In genomic region chr16:13460777-13461408, GRCm38 (mm10) we compare ENCODE assay signal across 17 mouse cellular contexts.
A peak's percentile ranks its signal among the peaks of the same experiment; 100 is the strongest.
DNase-seq lines count a peak whose midpoint lies in the region; ATAC-seq lines count a peak whose summit lies in the region.
"Had no signal": no experiment of that assay in that cellular context is flagged by ENCODE, and none has a peak within 500 bp of the region (broad histone marks: within the 10 kb centered on the region; RNA-seq: fewer than 3 reads in every experiment).

No protein-coding gene starts in this region.

- H3K9ac ChIP-seq in limb, embryonic 13.5 days, result no peak overlapping the region
- no peak overlapping the region for H3K9ac ChIP-seq in midbrain, embryonic 11.5 days (ENCODE audit: low read length)
- no peak overlapping the region for H3K9ac ChIP-seq in midbrain, embryonic 13.5 days (replicated peaks)
- no peak overlapping the region for H3K9ac ChIP-seq in embryonic facial prominence, embryonic 15.5 days
- H3K9ac ChIP-seq: limb, embryonic 15.5 days; neural tube, embryonic 12.5 days had no signal

- H3K4me1 ChIP-seq in limb, embryonic 13.5 days, result peaks cover 32% of the 10 kb centered on the region
- no peaks in the 10 kb centered on the region for H3K4me1 ChIP-seq in limb, embryonic 10.5 days
- peaks cover 5% of the 10 kb centered on the region; the same call in 1 of the 2 replicates for H3K4me1 ChIP-seq in midbrain, embryonic 11.5 days (ENCODE audit: control insufficient read depth, insufficient read depth, low read length)
- no peaks in the 10 kb centered on the region for H3K4me1 ChIP-seq in midbrain, embryonic 13.5 days (replicated peaks)
- peaks cover 31% of the 10 kb centered on the region for H3K4me1 ChIP-seq in embryonic facial prominence, embryonic 15.5 days
- H3K4me1 ChIP-seq: neural tube, embryonic 12.5 days had no signal

- no peaks in the 10 kb centered on the region for H3K36me3 ChIP-seq in limb, embryonic 13.5 days
- H3K36me3 ChIP-seq in limb, embryonic 10.5 days, result no peaks in the 10 kb centered on the region
- H3K36me3 ChIP-seq in midbrain, embryonic 11.5 days (ENCODE audit: control insufficient read depth, insufficient read depth, low read length), result no peaks in the 10 kb centered on the region
- no peaks in the 10 kb centered on the region for H3K36me3 ChIP-seq in midbrain, embryonic 13.5 days
- no peaks in the 10 kb centered on the region for H3K36me3 ChIP-seq in embryonic facial prominence, embryonic 15.5 days
- H3K36me3 ChIP-seq: limb, embryonic 15.5 days; neural tube, embryonic 12.5 days had no signal

- no peaks in the 10 kb centered on the region for H3K27me3 ChIP-seq in limb, embryonic 13.5 days
- no peaks in the 10 kb centered on the region for H3K27me3 ChIP-seq in limb, embryonic 10.5 days (ENCODE audit: low read depth, poor library complexity, severe bottlenecking)
- H3K27me3 ChIP-seq in midbrain, embryonic 11.5 days (ENCODE audit: control insufficient read depth, insufficient read depth, low read length), result no peaks in the 10 kb centered on the region
- H3K27me3 ChIP-seq in midbrain, embryonic 13.5 days, result no peaks in the 10 kb centered on the region
- no peaks in the 10 kb centered on the region for H3K27me3 ChIP-seq in embryonic facial prominence, embryonic 15.5 days
- H3K27me3 ChIP-seq: limb, embryonic 15.5 days; neural tube, embryonic 12.5 days had no signal

- WGBS in limb, embryonic 13.5 days, result 68% methylated on average over 3 of the region's 3 CpGs
- WGBS in limb, embryonic 10.5 days, result 91% methylated on average over 3 of the region's 3 CpGs
- WGBS in midbrain, embryonic 11.5 days, result 80% methylated on average over 3 of the region's 3 CpGs
- 83% methylated on average over 3 of the region's 3 CpGs for WGBS in midbrain, embryonic 13.5 days
- WGBS in embryonic facial prominence, embryonic 15.5 days, result 41% methylated on average over 3 of the region's 3 CpGs

- H3K4me2 ChIP-seq in limb, embryonic 13.5 days (replicated peaks), result no peak overlapping the region
- no peak overlapping the region for H3K4me2 ChIP-seq in midbrain, embryonic 11.5 days
- no peak overlapping the region for H3K4me2 ChIP-seq in midbrain, embryonic 13.5 days (replicated peaks)
- H3K4me2 ChIP-seq in embryonic facial prominence, embryonic 15.5 days (replicated peaks), result no peak overlapping the region
- H3K4me2 ChIP-seq: limb, embryonic 15.5 days; neural tube, embryonic 12.5 days had no signal

- no peaks in the 10 kb centered on the region for H3K9me3 ChIP-seq in limb, embryonic 13.5 days
- no peaks in the 10 kb centered on the region for H3K9me3 ChIP-seq in limb, embryonic 10.5 days (replicated peaks)
- H3K9me3 ChIP-seq in midbrain, embryonic 11.5 days (ENCODE audit: control insufficient read depth, low read length), result no peaks in the 10 kb centered on the region
- no peaks in the 10 kb centered on the region for H3K9me3 ChIP-seq in midbrain, embryonic 13.5 days
- H3K9me3 ChIP-seq in embryonic facial prominence, embryonic 15.5 days (replicated peaks), result no peaks in the 10 kb centered on the region
- H3K9me3 ChIP-seq: limb, embryonic 15.5 days; neural tube, embryonic 12.5 days had no signal

- ATAC-seq in limb, embryonic 13.5 days (ENCODE audit: low FRiP score, low read depth), result 0 out of 2 replicates have a peak, but pooled peaks have one; percentile 38
- no peak for ATAC-seq in midbrain, embryonic 11.5 days (ENCODE audit: low FRiP score)
- no peak for ATAC-seq in midbrain, embryonic 13.5 days
- no peak for ATAC-seq in embryonic facial prominence, embryonic 15.5 days (ENCODE audit: insufficient number of reproducible peaks, low FRiP score, low TSS enrichment, low read depth)
- ATAC-seq: hindbrain, embryonic 16.5 days had no signal

- no peak overlapping the region for H3K27ac ChIP-seq in limb, embryonic 13.5 days
- no peak overlapping the region for H3K27ac ChIP-seq in limb, embryonic 10.5 days
- no peak overlapping the region for H3K27ac ChIP-seq in midbrain, embryonic 11.5 days (ENCODE audit: low read depth, low read length)
- H3K27ac ChIP-seq in midbrain, embryonic 13.5 days, result no peak overlapping the region
- peak overlapping the region; percentile 13; the same call in 1 of the 2 replicates for H3K27ac ChIP-seq in embryonic facial prominence, embryonic 15.5 days (replicated peaks)
- H3K27ac ChIP-seq: heart, adult 2 months; neural tube, embryonic 12.5 days had no signal

- DNase-seq in limb, embryonic 10.5 days (ENCODE audit: low spot score), result no peak
- peak; percentile 56 for DNase-seq in midbrain, embryonic 11.5 days (ENCODE audit: low spot score, missing footprints)
- no peak for DNase-seq in yolk sac, embryonic 10.5 days (ENCODE audit: low spot score)
- no peak for DNase-seq in cerebellum, postnatal 36 days
- DNase-seq: adrenal gland, adult 2 months; cerebellum, adult 9-11 months; heart, adult 2 months; heart, postnatal 4 days; kidney, adult 11 months; thymus, postnatal 14 days had no signal

- H3K4me3 ChIP-seq in limb, embryonic 13.5 days, result no peak overlapping the region
- H3K4me3 ChIP-seq in limb, embryonic 10.5 days, result no peak overlapping the region
- no peak overlapping the region for H3K4me3 ChIP-seq in midbrain, embryonic 11.5 days (ENCODE audit: low read depth, low read length)
- no peak overlapping the region for H3K4me3 ChIP-seq in midbrain, embryonic 13.5 days (replicated peaks)
- no peak overlapping the region for H3K4me3 ChIP-seq in embryonic facial prominence, embryonic 15.5 days (replicated peaks)
- H3K4me3 ChIP-seq: erythroblast, embryonic 14.5 days; heart, adult 2 months; limb, embryonic 15.5 days; neural tube, embryonic 12.5 days had no signal
